Mouse (Mus musculus) liver, embryonic 14 days (tissue): ENCODE measurements around the gene Gstt3. TPM values are rescaled to one million over a fixed set of nuclear protein-coding genes. Genes with fewer than 3 reads are reported as not detected.

ENCODE experiments used
- polyA plus RNA-seq: library from polyadenylated mRNA; depleted of rRNA; stranded (reverse); fragments of >200 nt; gene quantifications from 2 replicates; pipeline ENCODE4 v1.2.3, GENCODE M21; 2012; rRNA removed

Gene Gstt3
- polyA plus RNA-seq, result 3.8 and 5.9 TPM in 2 replicates

GRCm38 (mm10) chr10:75780769-75781578 lies at the start of gene Gstt3, which contains the start of gene Gm20441:
TSS of gene Gstt3 (minus strand) at chr10:75781414.
TSS of gene Gm20441 (minus strand) at chr10:75780954.

GRCm38 (mm10) chr10:75822443-75822842 lies 41.2 kb upstream of the Gstt3 start, which contains the start of gene Gstt4:
TSS of gene Gstt4 (minus strand) at chr10:75822543.

GRCm38 (mm10) chr10:75798176-75798696 lies 17.0 kb upstream of the Gstt3 start, which contains the start of gene Gstt1:
TSS of gene Gstt1 (minus strand) at chr10:75798584.

GRCm38 (mm10) chr10:75772795-75773664 lies 8.2 kb downstream of the Gstt3 start, which contains the start of gene Ddt:
TSS of gene Ddt (minus strand) at chr10:75773414.

GRCm38 (mm10) chr10:75763682-75764518 lies 17.3 kb downstream of the Gstt3 start, which contains the start of gene Cabin1:
TSS of gene Cabin1 (minus strand) at chr10:75764341.

Other genes starting within 250 kb of the Gstt3 start
- gene Lrrc75b, start 221.1 kb downstream of the Gstt3 start, polyA plus RNA-seq, result 0.02 and 0.07 TPM in 2 replicates
- 3.9 and 4.7 TPM in 2 replicates for gene Ggt1, start 219.8 kb downstream of the Gstt3 start, polyA plus RNA-seq
- 0.52 TPM in 2 replicates for gene Ggt5, start 192.1 kb downstream of the Gstt3 start, polyA plus RNA-seq
- gene Susd2, start 137.4 kb downstream of the Gstt3 start, polyA plus RNA-seq, result 0.94 and 1.1 TPM in 2 replicates
- gene Cabin1, start 17.1 kb downstream of the Gstt3 start, polyA plus RNA-seq, result 8.7 and 12.0 TPM in 2 replicates
- gene Ddt, start 8.0 kb downstream of the Gstt3 start, polyA plus RNA-seq, result 96.1 and 120 TPM in 2 replicates
- 0.09 TPM in 1 of 2 replicates, not detected in the other for gene Gm20441, start 460 bp downstream of the Gstt3 start, polyA plus RNA-seq
- gene Gstt1, start 17.2 kb upstream of the Gstt3 start, polyA plus RNA-seq, result 55.5 and 69.9 TPM in 2 replicates
- gene Gstt4, start 41.1 kb upstream of the Gstt3 start, polyA plus RNA-seq, result 0.03 TPM in 1 of 2 replicates, not detected in the other
- 29.6 and 31.3 TPM in 2 replicates for gene Gstt2, start 56.0 kb upstream of the Gstt3 start, polyA plus RNA-seq
- 763 and 777 TPM in 2 replicates for gene Mif, start 78.8 kb upstream of the Gstt3 start, polyA plus RNA-seq
- gene Derl3, start 112.0 kb upstream of the Gstt3 start, polyA plus RNA-seq, result 0.25 and 0.42 TPM in 2 replicates
- gene Smarcb1, start 140.2 kb upstream of the Gstt3 start, polyA plus RNA-seq, result 25.7 and 31.4 TPM in 2 replicates
- 47.5 and 59.7 TPM in 2 replicates for gene Chchd10, start 151.7 kb upstream of the Gstt3 start, polyA plus RNA-seq
- 1.3 and 1.8 TPM in 2 replicates for gene Mmp11, start 155.1 kb upstream of the Gstt3 start, polyA plus RNA-seq
- 20.8 and 25.9 TPM in 2 replicates for gene Gm867, start 159.3 kb upstream of the Gstt3 start, polyA plus RNA-seq
- 0.52 and 1.2 TPM in 2 replicates for gene Vpreb3, start 161.6 kb upstream of the Gstt3 start, polyA plus RNA-seq
- 0.03 and 0.05 TPM in 2 replicates for gene Gm5134, start 173.1 kb upstream of the Gstt3 start, polyA plus RNA-seq